ENCODE assay signal across 23 mouse cellular contexts in genomic region chr5:149642783-149643509, GRCm38 (mm10). TPM values are rescaled to one million over a fixed set of nuclear protein-coding genes. Genes with fewer than 3 reads are reported as not detected.
DNase-seq lines count a peak whose midpoint lies in the region; ATAC-seq and TF ChIP-seq lines count a peak whose summit lies in the region.
"Had no signal": no experiment of that assay in that cellular context is flagged by ENCODE, and none has a peak within 500 bp of the region (broad histone marks: within the 10 kb centered on the region; RNA-seq: fewer than 3 reads in every experiment).

No protein-coding gene starts in this region.

- TF ChIP-seq CTCF in liver, postnatal 0 days (IDR thresholded peaks at IDR 0.05; ENCODE audit: low read depth) = no peak
- no peak for TF ChIP-seq CTCF in ES-Bruce4 (IDR thresholded peaks at IDR 0.05; ENCODE audit: low read depth, low read length)

- peak overlapping the region; percentile 34; the same call in 1 of the 2 replicates for H3K27ac ChIP-seq in liver, embryonic 12.5 days
- H3K27ac ChIP-seq in liver, postnatal 0 days (ENCODE audit: low read depth) = no peak overlapping the region
- H3K27ac ChIP-seq in ES-Bruce4 (ENCODE audit: insufficient read depth, low read length) = peak overlapping the region; percentile 42; the same call in 1 of the 2 replicates
- no peak overlapping the region for H3K27ac ChIP-seq in liver, embryonic 13.5 days
- H3K27ac ChIP-seq: forebrain, embryonic 13.5 days; limb, embryonic 15.5 days; neural tube, embryonic 13.5 days had no signal

- H3K36me3 ChIP-seq in liver, embryonic 12.5 days = no peaks in the 10 kb centered on the region
- no peaks in the 10 kb centered on the region for H3K36me3 ChIP-seq in liver, postnatal 0 days (replicated peaks; ENCODE audit: insufficient read depth, low read length)
- no peaks in the 10 kb centered on the region for H3K36me3 ChIP-seq in ES-Bruce4 (ENCODE audit: control insufficient read depth, insufficient read depth, low read length, poor library complexity, severe bottlenecking)
- no peaks in the 10 kb centered on the region for H3K36me3 ChIP-seq in liver, embryonic 13.5 days
- H3K36me3 ChIP-seq: limb, embryonic 15.5 days; neural tube, embryonic 13.5 days had no signal

- peaks cover 53% of the 10 kb centered on the region for H3K4me1 ChIP-seq in liver, embryonic 12.5 days
- no peaks in the 10 kb centered on the region for H3K4me1 ChIP-seq in liver, postnatal 0 days (ENCODE audit: insufficient read depth)
- H3K4me1 ChIP-seq in ES-Bruce4 (ENCODE audit: control insufficient read depth, insufficient read depth, low read length) = peaks cover under 1% of the 10 kb centered on the region
- peaks cover 47% of the 10 kb centered on the region for H3K4me1 ChIP-seq in liver, embryonic 13.5 days (replicated peaks)
- H3K4me1 ChIP-seq: forebrain, embryonic 13.5 days; limb, embryonic 15.5 days had no signal

- no peak for TF ChIP-seq EP300 in liver, postnatal 0 days (IDR thresholded peaks at IDR 0.05; ENCODE audit: low read depth)
- no peak for TF ChIP-seq EP300 in ES-Bruce4 (IDR thresholded peaks at IDR 0.05; ENCODE audit: insufficient read depth, low read depth, low read length)

- H3K4me2 ChIP-seq in liver, embryonic 12.5 days = peak overlapping the region; percentile 37
- H3K4me2 ChIP-seq in liver, postnatal 0 days (ENCODE audit: low read depth, low read length) = no peak overlapping the region; the same call in 1 of the 2 replicates
- peak overlapping the region; percentile 29; the same call in 1 of the 2 replicates for H3K4me2 ChIP-seq in liver, embryonic 13.5 days
- H3K4me2 ChIP-seq: forebrain, embryonic 13.5 days; heart, embryonic 11.5 days; limb, embryonic 15.5 days; lung, embryonic 14.5 days; neural tube, embryonic 13.5 days had no signal

- H3K9me3 ChIP-seq in liver, embryonic 12.5 days (replicated peaks) = no peaks in the 10 kb centered on the region
- no peaks in the 10 kb centered on the region for H3K9me3 ChIP-seq in liver, postnatal 0 days (ENCODE audit: low read length)
- H3K9me3 ChIP-seq in ES-Bruce4 (replicated peaks; ENCODE audit: control insufficient read depth, insufficient read depth, low read length, poor library complexity, severe bottlenecking) = no peaks in the 10 kb centered on the region
- no peaks in the 10 kb centered on the region for H3K9me3 ChIP-seq in liver, embryonic 13.5 days (replicated peaks)
- H3K9me3 ChIP-seq: forebrain, embryonic 13.5 days; limb, embryonic 15.5 days; neural tube, embryonic 13.5 days had no signal

- no peak for ATAC-seq in liver, embryonic 12.5 days
- ATAC-seq in liver, postnatal 0 days = no peak
- no peak for ATAC-seq in liver, embryonic 13.5 days (ENCODE audit: low read depth)
- ATAC-seq in megakaryocyte, adult 5-6 weeks (ENCODE audit: poor library complexity, severe bottlenecking) = no peak
- ATAC-seq: forebrain, embryonic 13.5 days; midbrain, embryonic 16.5 days had no signal

- H3K9ac ChIP-seq in liver, embryonic 12.5 days = peak overlapping the region; percentile 12; the same call in 1 of the 2 replicates
- no peak overlapping the region for H3K9ac ChIP-seq in liver, postnatal 0 days (replicated peaks)
- H3K9ac ChIP-seq in ES-Bruce4 (ENCODE audit: low read depth, poor library complexity, severe bottlenecking) = peak overlapping the region; percentile 40
- peak overlapping the region; percentile 8; the same call in 1 of the 2 replicates for H3K9ac ChIP-seq in liver, embryonic 13.5 days
- H3K9ac ChIP-seq: forebrain, embryonic 13.5 days; limb, embryonic 15.5 days; lung, embryonic 14.5 days; neural tube, embryonic 13.5 days had no signal

- no peaks in the 10 kb centered on the region for H3K27me3 ChIP-seq in liver, embryonic 12.5 days (replicated peaks)
- H3K27me3 ChIP-seq in liver, postnatal 0 days (ENCODE audit: insufficient read depth, low read length) = no peaks in the 10 kb centered on the region
- no peaks in the 10 kb centered on the region for H3K27me3 ChIP-seq in ES-Bruce4 (ENCODE audit: control insufficient read depth, insufficient read depth, low read length, poor library complexity, severe bottlenecking)
- no peaks in the 10 kb centered on the region for H3K27me3 ChIP-seq in liver, embryonic 13.5 days
- H3K27me3 ChIP-seq: forebrain, embryonic 13.5 days; limb, embryonic 15.5 days; neural tube, embryonic 13.5 days; Patski had no signal

- no peak overlapping the region for H3K4me3 ChIP-seq in liver, embryonic 12.5 days
- no peak overlapping the region for H3K4me3 ChIP-seq in liver, postnatal 0 days (ENCODE audit: low read depth, low read length)
- H3K4me3 ChIP-seq in ES-Bruce4 (ENCODE audit: low read depth, low read length) = peak overlapping the region; percentile 68
- H3K4me3 ChIP-seq in liver, embryonic 13.5 days (replicated peaks) = no peak overlapping the region
- H3K4me3 ChIP-seq: forebrain, embryonic 13.5 days; limb, embryonic 15.5 days; myocyte; neural tube, embryonic 13.5 days had no signal

- 70% methylated on average over 11 of the region's 11 CpGs for WGBS in liver, embryonic 12.5 days (ENCODE audit: insufficient replicate concordance)
- 76% methylated on average over 11 of the region's 11 CpGs for whole genome bisulfite sequencing in liver, postnatal 0 days (ENCODE audit: insufficient replicate concordance)
- 68% methylated on average over 11 of the region's 11 CpGs for WGBS in liver, embryonic 13.5 days (ENCODE audit: insufficient replicate concordance)

- TF ChIP-seq POLR2A in ES-Bruce4 (IDR thresholded peaks at IDR 0.05; ENCODE audit: insufficient read depth, low read length) = no peak

- DNase-seq in liver, postnatal 0 days = no peak
- peak; percentile 75 for DNase-seq in brain, adult 2 months (ENCODE audit: low read depth, low spot score)
- no peak for DNase-seq in liver, embryonic 13.5 days
- no peak for DNase-seq in kidney, postnatal 14 days
- DNase-seq in layer of hippocampus, postnatal 14 days (ENCODE audit: low spot score in 2 of 2) = no peak
- DNase-seq: cerebellum, adult 11-12 months; cerebellum, postnatal 10 days; kidney, adult 11 months; layer of hippocampus, adult 9-11 months; lung, postnatal 36 days; spleen, adult 18-20 months; thymus, postnatal 14 days had no signal

RNA-seq across cellular contexts. Expression of gene Hsph1, which starts 6.8 kb away (rescaled TPM):
- polyA plus RNA-seq in liver, embryonic 12.5 days (2016; fragmentation: Nextera tagmentation; extraction: Ambion mirVana) = 69.5 and 76.4 TPM in 2 replicates
- 5.1 and 6.4 TPM in 2 replicates for polyA plus RNA-seq in liver, postnatal 0 days (2015; fragmentation: Nextera tagmentation; extraction: Ambion mirVana)
- polyA plus RNA-seq in ES-Bruce4 (2011; ENCODE audit: insufficient read depth, insufficient read length, low read depth, missing spikeins) = 154 and 163 TPM in 2 replicates
- 45.2 and 60.6 TPM in 2 replicates for polyA plus RNA-seq in liver, embryonic 13.5 days (2015; fragmentation: Nextera tagmentation; extraction: Ambion mirVana)
- 100 to 1,000 TPM; 237 to 281 TPM for total RNA-seq in layer of hippocampus, postnatal 14 days (2021)
- total RNA-seq in megakaryocyte, adult 5-6 weeks (2015) = 22.9 and 29.5 TPM in 2 replicates
- total RNA-seq in megakaryocyte, adult 5-6 weeks (2017) = 14.5 and 16.7 TPM in 2 replicates

RNA-seq across cellular contexts. Expression of gene B3glct, which starts 35.1 kb away (rescaled TPM):
- 7.5 and 8.4 TPM in 2 replicates for polyA plus RNA-seq in liver, embryonic 12.5 days (2016; fragmentation: Nextera tagmentation; extraction: Ambion mirVana)
- polyA plus RNA-seq in liver, postnatal 0 days (2015; fragmentation: Nextera tagmentation; extraction: Ambion mirVana) = 2.5 TPM in 2 replicates
- 14.2 and 18.5 TPM in 2 replicates for polyA plus RNA-seq in ES-Bruce4 (2011; ENCODE audit: insufficient read depth, insufficient read length, low read depth, missing spikeins)
- 4.5 and 5.8 TPM in 2 replicates for polyA plus RNA-seq in liver, embryonic 13.5 days (2015; fragmentation: Nextera tagmentation; extraction: Ambion mirVana)
- 10 to 100 TPM; 15.0 to 15.7 TPM for total RNA-seq in layer of hippocampus, postnatal 14 days (2021)
- total RNA-seq in megakaryocyte, adult 5-6 weeks (2015) = 9.7 and 10.4 TPM in 2 replicates
- total RNA-seq in megakaryocyte, adult 5-6 weeks (2017) = 4.8 and 8.1 TPM in 2 replicates

Comparison
In these comparisons a context has a peak if more than half of its experiments do, and no peak if none do; other contexts are left out.
1. H3K27ac ChIP-seq: peak in liver, embryonic 12.5 days (single experiment) and ES-Bruce4 (single experiment); none in liver, postnatal 0 days (single experiment) and liver, embryonic 13.5 days (single experiment).